Mouse (Mus musculus) hindbrain, embryonic 14.5 days (tissue): ENCODE results near the gene Olfr463. TPM values are rescaled to one million over a fixed set of nuclear protein-coding genes. Genes with fewer than 3 reads are reported as not detected.
"Not testable (repeated sequence)": the region's sequence is repeated elsewhere in the genome, so short reads cannot be mapped to it uniquely, and the experiment has no call there.

Experiments
- ATAC-seq: fragments of 200-750 bp; cut with Nextera tagmentation; 2 replicates; pipeline ENCODE4 v1.8.0; 2017; ENCODE audit warnings: moderate number of reproducible peaks, mild to moderate bottlenecking, moderate TSS enrichment, moderate library complexity; ENCODE audit not compliant: low FRiP score
- DNase-seq: peaks from one replicate; pipeline ENCODE4 v3.0.0-alpha.2; 2015; ENCODE audit warnings: low spot score
- H3K27ac ChIP-seq: fragments of 300-500 bp; sonication (generic); 2 replicates; pipeline ENCODE4 v1.5.1; 2014; ENCODE audit warnings: mild to moderate bottlenecking, moderate library complexity
- H3K27me3 ChIP-seq: fragments of 300-500 bp; sonication (generic); 2 replicates; pipeline ENCODE4 v1.6.1; 2014; ENCODE audit warnings: mild to moderate bottlenecking, low read length, mixed read lengths; ENCODE audit not compliant: control insufficient read depth, insufficient read depth
- H3K36me3 ChIP-seq: fragments of 300-500 bp; sonication (generic); replicated peaks from 2 replicates; pipeline ENCODE4 v1.6.1; 2014; ENCODE audit not compliant: control insufficient read depth, insufficient read depth
- H3K4me1 ChIP-seq: fragments of 300-500 bp; sonication (generic); replicated peaks from 2 replicates; pipeline ENCODE4 v1.6.1; 2014; ENCODE audit warnings: antibody characterized with exemption, low read length, mixed read lengths; ENCODE audit not compliant: control insufficient read depth, insufficient read depth
- H3K4me2 ChIP-seq: fragments of 300-500 bp; sonication (generic); replicated peaks from 2 replicates; pipeline ENCODE4 v1.6.1; 2014; ENCODE audit warnings: mild to moderate bottlenecking, moderate library complexity
- H3K4me3 ChIP-seq: fragments of 300-500 bp; sonication (generic); replicated peaks from 2 replicates; pipeline ENCODE4 v1.5.1; 2014; ENCODE audit warnings: mild to moderate bottlenecking, low read length
- H3K9ac ChIP-seq: fragments of 300-500 bp; sonication (generic); 2 replicates; pipeline ENCODE4 v1.6.1; 2014
- H3K9me3 ChIP-seq: fragments of 300-500 bp; sonication (generic); 2 replicates; pipeline ENCODE4 v1.6.1; 2016; ENCODE audit warnings: low read length; ENCODE audit not compliant: control insufficient read depth
- WGBS: fragments of 180-500 bp; shearing (Covaris S2); extraction: QIAGEN DNeasy Blood & Tissue Kit; methylation state at CpG from one replicate; pipeline ENCODE4 v1.1.7; 2014; 5-methylcytosine and 5-hydroxymethylcytosine counted together
- polyA plus RNA-seq: library from polyadenylated mRNA; unstranded; fragments of >200 nt; fragmentation: Nextera tagmentation; extraction: Ambion mirVana; gene quantifications from 2 replicates; pipeline ENCODE4 v1.2.1, GENCODE M21; 2014

The Olfr463 gene
- polyA plus RNA-seq, 1 experiment from 2014 or later, result not detected

DNA sequence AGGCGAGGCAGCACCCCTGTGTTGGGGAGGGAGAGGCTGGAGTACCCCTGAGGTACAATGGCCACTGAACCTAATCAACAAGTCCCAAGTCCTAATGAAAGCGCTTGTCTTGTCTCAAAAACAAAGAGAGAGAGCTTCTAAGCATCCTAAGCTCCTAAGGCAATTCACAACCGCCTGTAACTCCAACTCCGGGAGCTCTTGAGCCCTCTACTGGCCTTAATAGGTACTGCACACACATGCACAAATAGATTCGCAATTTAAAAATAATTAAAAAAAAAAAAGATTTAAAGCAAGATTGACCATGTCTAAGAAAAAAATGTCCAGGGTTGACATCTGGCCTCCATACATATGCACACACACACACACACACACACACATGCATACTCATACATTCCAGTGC is 13.7 kb downstream of the Olfr463 start:
- 46% methylated on average over 5 of the region's 5 CpGs for WGBS
- Histone ChIP-seq H3K9ac (no peak overlapping the region), H3K9me3 (no peaks in the 10 kb centered on the region), H3K4me2 (no peak overlapping the region), H3K27ac (no peak overlapping the region), H3K27me3 (no peaks in the 10 kb centered on the region), H3K36me3 (no peaks in the 10 kb centered on the region), H3K4me1 (no peaks in the 10 kb centered on the region), H3K4me3 (no peak overlapping the region)
- DNase-seq (peak; percentile 42), ATAC-seq (no peak)

DNA sequence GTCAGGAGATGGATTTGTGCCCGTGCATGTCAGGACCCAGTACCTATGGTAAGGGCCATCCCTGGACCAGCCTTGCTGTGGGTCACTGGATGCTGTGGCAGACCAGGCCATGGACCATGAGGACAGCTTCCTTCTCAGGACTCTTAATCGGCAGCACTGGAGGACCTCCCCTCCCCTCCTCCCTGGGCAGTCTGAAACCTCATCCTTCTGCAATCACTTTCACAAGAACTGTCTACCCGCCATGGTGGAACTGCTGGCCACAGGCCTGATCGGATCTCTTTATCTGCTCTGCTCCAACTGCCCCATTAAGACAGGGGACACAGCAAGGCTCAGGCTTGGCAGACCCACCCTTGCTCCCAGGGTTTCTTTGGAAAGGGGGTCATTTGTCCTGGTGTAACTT is 15.5 kb downstream of the Olfr463 start:
- no peak overlapping the region for H3K27ac ChIP-seq
- H3K36me3 ChIP-seq, result no peaks in the 10 kb centered on the region
- no peak for ATAC-seq
- H3K4me2 ChIP-seq, result no peak overlapping the region
- H3K9me3 ChIP-seq, result no peaks in the 10 kb centered on the region
- WGBS, result 92% methylated on average over 4 of the region's 4 CpGs
- no peaks in the 10 kb centered on the region for H3K27me3 ChIP-seq
- no peak overlapping the region for H3K4me3 ChIP-seq
- H3K9ac ChIP-seq, result no peak overlapping the region
- DNase-seq, result no peak
- H3K4me1 ChIP-seq, result no peaks in the 10 kb centered on the region

DNA sequence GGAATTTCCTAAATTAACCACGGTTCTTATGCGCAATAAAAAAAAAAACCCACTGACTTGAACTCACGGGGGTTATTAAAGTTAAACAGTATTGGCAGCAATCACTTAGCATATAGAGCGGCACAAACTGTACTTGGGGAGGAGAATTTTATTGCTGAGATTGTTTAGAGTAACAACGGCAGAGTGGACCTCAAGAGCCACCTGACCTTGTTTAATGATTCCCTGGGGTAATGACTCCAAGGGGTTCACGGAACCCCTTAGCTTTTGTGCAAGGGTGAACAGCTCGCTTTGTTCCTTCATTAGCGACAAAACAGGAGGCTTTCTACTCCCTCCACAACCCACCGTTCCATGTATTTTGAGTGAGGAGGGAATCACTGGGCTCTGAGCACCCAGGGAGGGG is 17.4 kb downstream of the Olfr463 start:
- no peaks in the 10 kb centered on the region for H3K36me3 ChIP-seq
- ATAC-seq, result no peak
- no peaks in the 10 kb centered on the region for H3K4me1 ChIP-seq
- no peaks in the 10 kb centered on the region for H3K9me3 ChIP-seq
- no peak overlapping the region for H3K9ac ChIP-seq
- no peak overlapping the region for H3K4me3 ChIP-seq
- no peaks in the 10 kb centered on the region for H3K27me3 ChIP-seq
- H3K27ac ChIP-seq, result no peak overlapping the region
- no peak for DNase-seq
- WGBS, result 70% methylated on average over 9 of the region's 9 CpGs
- no peak overlapping the region for H3K4me2 ChIP-seq

DNA sequence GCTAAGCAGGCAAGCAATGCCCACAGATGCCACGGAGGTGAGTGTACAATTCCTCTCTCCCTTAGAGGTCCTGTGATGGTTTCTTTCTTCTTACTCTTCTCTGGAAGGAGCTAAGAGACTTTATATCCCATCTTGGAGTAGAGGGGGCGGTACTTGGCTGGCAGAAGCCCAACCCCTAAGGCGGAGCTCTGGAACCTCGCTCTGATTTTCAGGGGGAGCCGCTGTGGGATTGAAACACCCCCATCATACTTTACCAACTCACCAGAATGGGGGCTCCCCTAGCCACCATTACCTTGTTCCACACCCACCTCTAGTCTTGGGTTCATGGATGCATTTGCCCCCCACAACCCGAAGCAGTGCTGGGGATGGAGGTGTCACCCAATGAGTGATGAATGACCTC is 21.8 kb downstream of the Olfr463 start, which contains the start of gene Epx:
Epx (minus strand) TSS at position 101 of the 400 bp plus-strand sequence.
- Histone ChIP-seq H3K36me3 (no peaks in the 10 kb centered on the region), H3K27ac (no peak within 1 kb of the TSS), H3K4me3 (no peak within 1 kb of the TSS), H3K9me3 (no peaks in the 10 kb centered on the region), H3K4me1 (no peaks in the 10 kb centered on the region), H3K9ac (no peak within 1 kb of the TSS), H3K27me3 (no peaks in the 10 kb centered on the region), H3K4me2 (no peak within 1 kb of the TSS)
- ATAC-seq (no peak), DNase-seq (no peak)
- WGBS, result 81% methylated on average over 6 of the region's 6 CpGs

DNA sequence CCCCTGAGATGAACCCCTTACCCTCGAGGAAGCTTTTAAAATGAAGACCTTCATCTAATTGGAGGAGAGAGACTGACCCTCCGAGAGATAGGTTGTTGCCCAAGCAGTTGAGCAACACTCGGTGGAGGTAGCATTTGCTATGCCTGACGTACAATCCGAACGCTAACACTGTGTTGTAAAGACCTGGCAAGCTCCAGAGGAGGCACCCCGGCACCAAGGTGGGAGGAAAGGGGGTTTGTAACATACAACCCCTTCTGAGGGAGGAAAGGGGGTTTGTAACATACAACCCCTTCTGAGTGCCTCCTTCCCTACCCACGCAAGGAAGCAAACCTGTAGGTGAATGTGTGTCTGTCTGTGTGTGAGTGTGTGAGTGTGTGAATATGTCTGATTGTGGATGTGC is 25.4 kb downstream of the Olfr463 start:
- Histone ChIP-seq H3K4me3 (no peak overlapping the region), H3K4me1 (no peaks in the 10 kb centered on the region), H3K9me3 (no peaks in the 10 kb centered on the region), H3K9ac (no peak overlapping the region; the same call in 1 of the 2 replicates), H3K4me2 (no peak overlapping the region), H3K27me3 (no peaks in the 10 kb centered on the region), H3K27ac (no peak overlapping the region), H3K36me3 (no peaks in the 10 kb centered on the region)
- DNase-seq (no peak), ATAC-seq (no peak)
- 44% methylated on average over 8 of the region's 8 CpGs for WGBS

DNA sequence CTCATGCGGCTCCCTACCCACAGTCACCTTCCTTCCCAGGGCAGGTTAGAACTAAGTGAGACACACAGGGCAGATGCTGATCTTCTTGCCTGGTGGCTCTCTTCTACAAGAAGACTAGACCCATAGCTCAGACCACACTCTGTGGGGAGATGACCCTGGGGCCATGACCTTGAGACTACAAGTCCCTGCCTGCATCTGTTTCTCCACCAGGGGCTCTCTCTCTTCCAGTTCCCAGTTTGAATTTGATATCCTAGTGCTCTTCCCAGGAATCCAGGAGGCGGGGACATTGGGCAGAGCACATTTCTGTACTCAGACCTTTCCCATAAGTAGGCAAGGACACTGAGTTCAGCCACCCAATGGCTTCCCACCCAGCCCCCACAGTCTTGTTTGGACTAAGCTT is 27.1 kb downstream of the Olfr463 start:
- Histone ChIP-seq H3K27me3 (no peaks in the 10 kb centered on the region), H3K4me2 (no peak overlapping the region), H3K9me3 (no peaks in the 10 kb centered on the region), H3K4me3 (no peak overlapping the region), H3K4me1 (no peaks in the 10 kb centered on the region), H3K27ac (no peak overlapping the region), H3K9ac (no peak overlapping the region), H3K36me3 (no peaks in the 10 kb centered on the region)
- no peak for DNase-seq
- 79% methylated on average over 2 of the region's 2 CpGs for WGBS
- ATAC-seq, result no peak

DNA sequence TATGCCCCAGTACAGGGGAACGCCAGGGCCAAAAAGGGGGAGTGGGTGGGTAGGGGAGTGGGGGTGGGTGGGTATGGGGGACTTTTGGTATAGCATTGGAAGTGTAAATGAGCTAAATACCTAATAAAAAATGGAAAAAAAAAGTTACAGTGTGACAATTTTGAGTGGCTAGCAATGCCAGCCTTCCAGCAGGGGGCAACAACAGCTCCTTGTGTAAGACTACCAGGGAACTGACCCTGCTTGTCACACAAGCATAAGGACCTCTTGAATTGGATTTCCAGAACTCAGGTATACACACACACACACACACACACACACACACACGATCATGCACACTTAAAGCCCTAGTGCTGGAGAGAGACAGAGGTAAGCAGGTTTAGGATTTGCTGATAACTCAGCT is 30.3 kb downstream of the Olfr463 start:
- H3K4me1 ChIP-seq, H3K9me3 ChIP-seq, H3K4me3 ChIP-seq, H3K27ac ChIP-seq, DNase-seq, H3K27me3 ChIP-seq, H3K4me2 ChIP-seq, ATAC-seq, H3K9ac ChIP-seq: not testable (repeated sequence)
- H3K36me3 ChIP-seq, result peaks cover 21% of the 10 kb centered on the region; the same call in 1 of the 2 replicates
- 95% methylated on average over 1 of the region's 2 CpGs for WGBS

DNA sequence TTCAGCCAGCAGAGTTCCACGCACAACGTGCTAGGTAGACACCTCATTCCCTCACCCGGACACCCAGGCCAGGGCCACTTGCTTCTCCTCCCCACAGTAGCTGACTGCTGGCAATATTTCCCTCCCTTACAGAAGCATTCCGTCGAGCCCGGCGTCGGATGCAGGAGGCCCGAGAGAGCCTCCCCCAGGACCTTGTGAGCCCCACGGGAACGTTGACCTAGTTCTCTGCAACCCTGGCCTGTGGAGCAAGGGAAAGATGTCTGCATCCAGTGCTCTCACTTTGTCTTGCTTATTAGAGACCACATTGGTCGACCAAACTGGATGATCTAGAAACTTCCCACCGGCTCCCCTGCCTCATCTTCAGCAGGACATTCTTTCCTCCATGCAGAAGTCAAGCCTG is 34.4 kb downstream of the Olfr463 start:
- Histone ChIP-seq H3K4me2 (no peak overlapping the region), H3K27me3 (no peaks in the 10 kb centered on the region), H3K4me1 (no peaks in the 10 kb centered on the region), H3K9ac (no peak overlapping the region), H3K4me3 (no peak overlapping the region), H3K27ac (no peak overlapping the region), H3K9me3 (no peaks in the 10 kb centered on the region), H3K36me3 (peaks cover 33% of the 10 kb centered on the region)
- DNase-seq (no peak), ATAC-seq (no peak)
- WGBS, result 96% methylated on average over 13 of the region's 13 CpGs

DNA sequence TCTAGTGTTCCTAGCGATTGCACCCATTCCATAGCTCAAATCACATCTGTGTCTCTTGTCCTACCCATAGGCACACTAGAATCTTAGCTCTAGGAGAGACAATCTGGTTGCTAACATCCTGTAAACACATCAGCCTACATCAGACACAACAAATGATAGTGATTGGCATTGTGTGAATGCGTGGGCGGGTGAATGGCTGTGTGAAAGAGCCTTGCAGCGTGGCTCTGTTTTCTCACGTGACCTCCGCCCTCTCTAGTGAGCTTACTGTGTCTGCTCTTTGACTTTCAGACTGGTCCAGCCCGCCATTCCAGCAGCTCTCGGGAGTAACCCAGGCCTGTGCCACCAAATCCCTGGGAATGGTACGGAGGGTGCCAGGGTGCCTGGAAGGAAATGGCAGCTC is 36.8 kb downstream of the Olfr463 start:
- no peaks in the 10 kb centered on the region for H3K4me1 ChIP-seq
- DNase-seq, result no peak

DNA sequence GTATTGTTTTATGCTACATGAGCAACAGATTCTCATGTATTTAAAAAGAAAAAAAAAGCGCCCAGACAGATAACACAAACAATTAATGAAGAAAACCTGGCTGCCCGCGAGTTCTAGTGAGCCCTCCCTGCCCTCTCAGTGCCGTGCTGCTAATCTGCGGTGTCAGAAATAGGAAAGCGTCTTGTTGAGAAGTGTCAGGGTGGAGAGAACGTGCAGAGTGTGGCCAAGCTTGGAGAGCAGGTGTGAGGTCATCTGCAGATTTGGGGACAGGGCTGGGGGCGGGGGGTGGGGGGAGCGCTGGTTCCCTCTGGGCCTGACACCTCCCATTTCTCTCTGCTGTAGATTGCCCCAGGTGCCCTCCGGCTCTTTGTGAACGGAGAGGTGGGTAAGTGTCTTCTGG is 37.9 kb downstream of the Olfr463 start:
- no peak overlapping the region for H3K27ac ChIP-seq
- peaks cover 47% of the 10 kb centered on the region for H3K36me3 ChIP-seq
- DNase-seq, result no peak
- H3K9me3 ChIP-seq, result no peaks in the 10 kb centered on the region
- no peak overlapping the region for H3K9ac ChIP-seq
- H3K4me3 ChIP-seq, result no peak overlapping the region
- no peak overlapping the region for H3K4me2 ChIP-seq
- WGBS, result 94% methylated on average over 11 of the region's 11 CpGs
- ATAC-seq, result no peak
- H3K27me3 ChIP-seq, result no peaks in the 10 kb centered on the region
- H3K4me1 ChIP-seq, result peaks cover under 1% of the 10 kb centered on the region; the same call in 1 of the 2 replicates

More for the DNA sequence above, 36.8 kb downstream of the Olfr463 start:
- no peak for ATAC-seq
- WGBS, result 65% methylated on average over 9 of the region's 9 CpGs
- Histone ChIP-seq H3K36me3 (peaks cover 47% of the 10 kb centered on the region), H3K4me2 (no peak overlapping the region), H3K27me3 (no peaks in the 10 kb centered on the region), H3K4me3 (no peak overlapping the region), H3K27ac (no peak overlapping the region), H3K9me3 (no peaks in the 10 kb centered on the region), H3K9ac (no peak overlapping the region)
